Mouse (Mus musculus): ENCODE measurements around the gene Tenm4.

DNA sequence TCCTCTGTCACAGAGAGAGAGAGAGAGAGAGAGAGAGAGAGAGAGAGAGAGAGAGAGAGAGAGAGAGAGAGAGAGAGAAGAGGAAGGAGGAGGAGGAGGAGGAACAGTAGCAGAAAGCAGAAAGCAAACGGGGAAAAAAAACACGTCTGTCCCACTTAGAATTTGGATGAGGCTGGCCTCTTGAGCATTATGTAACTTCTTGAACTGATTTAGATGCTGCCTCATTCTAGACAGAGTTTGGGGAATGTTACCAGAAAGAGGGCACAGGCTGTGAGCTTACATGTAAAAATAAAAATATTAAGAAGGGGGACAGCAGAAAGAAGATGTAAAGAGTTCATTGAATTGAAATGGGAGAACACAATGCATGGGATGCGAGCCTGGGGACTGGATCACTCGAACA is 40.3 kb upstream of the Tenm4 start:
- TF ChIP-seq ZC3H11A (IDR thresholded peaks at IDR 0.05; ENCODE audit: borderline replicate concordance, low read depth, low read length): no peak
- no peak for TF ChIP-seq ZNF384 (IDR thresholded peaks at IDR 0.05; ENCODE audit: low read depth, low read length)
